Mouse (Mus musculus): Measurements from ENCODE around the gene Leap2.

DNA sequence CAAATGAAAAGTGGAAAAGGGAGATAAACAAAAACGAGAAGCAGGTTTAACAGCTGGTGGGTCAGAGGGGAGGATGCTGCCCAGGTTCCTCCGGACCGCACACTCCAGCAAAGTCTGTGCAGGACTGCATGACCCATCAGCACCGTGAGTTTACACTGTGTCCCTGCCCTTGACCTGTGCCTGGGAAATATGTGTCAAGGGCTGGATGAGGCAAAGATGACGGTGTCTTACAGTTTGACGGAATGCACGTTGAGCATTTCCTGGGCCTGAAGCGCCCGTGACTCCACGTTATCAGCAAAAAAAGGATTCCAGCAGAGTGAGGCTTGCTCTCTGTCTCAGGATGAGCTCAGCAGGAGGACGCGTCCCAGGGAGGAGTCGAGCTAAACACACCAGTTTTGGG lies 22.6 kb upstream of the Leap2 start:
- TF ChIP-seq POLR2A (IDR thresholded peaks at IDR 0.05; ENCODE audit: control insufficient read depth, low read depth, low read length) (no peak), CTCF (IDR thresholded peaks at IDR 0.05; ENCODE audit: control insufficient read depth, insufficient read depth, insufficient replicate concordance, low read depth, low read length) (no peak)

Data from testis, adult 2 months (tissue).